Mouse (Mus musculus) bone marrow macrophage, adult 2 months (primary cell): ENCODE data around the gene Enkur. TPM values are rescaled to one million over a fixed set of nuclear protein-coding genes. Genes with fewer than 3 reads are reported as not detected.

Experiments used
- H3K27ac ChIP-seq: 2 replicates; pipeline ENCODE4 v1.5.1; 2012; ENCODE audit warnings: low read depth, low read length; ENCODE audit not compliant: insufficient read depth
- H3K4me1 ChIP-seq: 2 replicates; pipeline ENCODE4 v1.6.1; 2012; ENCODE audit warnings: low read length; ENCODE audit not compliant: control insufficient read depth, insufficient read depth
- H3K4me3 ChIP-seq: 2 replicates; pipeline ENCODE4 v1.5.1; 2012; ENCODE audit warnings: mild to moderate bottlenecking, low read length, moderate library complexity; ENCODE audit not compliant: insufficient read depth
- CTCF ChIP-seq: IDR thresholded peaks from 2 replicates; pipeline ENCODE4 v1.5.1; 2012; ENCODE audit warnings: low read depth, mild to moderate bottlenecking, low read length, moderate library complexity
- POLR2A ChIP-seq: IDR thresholded peaks from 2 replicates; pipeline ENCODE4 v1.6.1; 2012; ENCODE audit warnings: mild to moderate bottlenecking, low read depth, low read length, borderline replicate concordance
- polyA plus RNA-seq: library from polyadenylated mRNA; stranded (reverse); fragments of >200 nt; gene quantifications from 2 replicates; pipeline ENCODE4 v1.2.4, GENCODE M21; 2012; ENCODE audit not compliant: missing spikeins, insufficient read depth, insufficient read length

Gene Enkur
- polyA plus RNA-seq, 1 experiment, result 0.72 TPM

DNA sequence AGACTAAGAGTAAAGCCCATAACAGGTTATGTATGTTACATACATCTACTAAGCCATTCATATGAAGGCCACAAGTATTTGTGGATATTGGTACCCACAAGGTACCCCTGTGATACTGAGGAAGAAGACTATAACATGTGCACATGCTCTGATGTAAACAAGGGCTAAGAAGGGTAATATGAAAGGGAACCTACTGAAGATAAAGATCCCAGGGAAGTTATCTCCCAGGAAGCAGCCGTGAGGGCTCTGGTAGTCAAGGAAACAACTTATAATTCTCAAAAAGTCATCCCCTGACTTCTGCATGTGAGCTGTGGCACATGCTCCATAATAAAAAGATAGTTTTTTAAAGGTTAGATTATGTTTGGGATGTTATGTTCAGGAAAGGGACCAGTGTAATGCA lies 13.9 kb downstream of the Enkur start:
- H3K4me1 ChIP-seq, result peaks cover 11% of the 10 kb centered on the region
- no peak overlapping the region for H3K27ac ChIP-seq
- no peak for TF ChIP-seq POLR2A
- no peak for TF ChIP-seq CTCF
- no peak overlapping the region for H3K4me3 ChIP-seq

DNA sequence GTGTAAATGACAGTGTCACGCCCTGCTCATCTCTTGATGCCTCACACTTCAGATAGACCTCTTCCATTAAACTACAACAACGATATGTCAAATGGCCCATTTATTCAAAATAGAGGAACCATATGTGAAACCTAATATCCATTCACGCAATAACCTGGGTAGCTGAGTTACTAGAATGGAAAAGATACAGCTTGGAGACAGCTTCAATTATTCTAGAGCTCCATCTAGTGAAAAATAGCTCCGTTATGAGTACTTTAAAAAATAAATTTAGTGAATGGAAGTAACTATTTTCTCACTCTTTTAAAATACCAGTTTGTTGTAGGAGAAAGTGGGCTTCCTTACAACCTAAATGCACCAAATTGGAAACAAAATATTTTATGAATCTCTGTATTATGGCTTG lies 16.6 kb downstream of the Enkur start:
- Histone ChIP-seq H3K4me1 (peaks cover 15% of the 10 kb centered on the region), H3K4me3 (no peak overlapping the region), H3K27ac (no peak overlapping the region)
- no peak for TF ChIP-seq POLR2A
- TF ChIP-seq CTCF, result no peak

DNA sequence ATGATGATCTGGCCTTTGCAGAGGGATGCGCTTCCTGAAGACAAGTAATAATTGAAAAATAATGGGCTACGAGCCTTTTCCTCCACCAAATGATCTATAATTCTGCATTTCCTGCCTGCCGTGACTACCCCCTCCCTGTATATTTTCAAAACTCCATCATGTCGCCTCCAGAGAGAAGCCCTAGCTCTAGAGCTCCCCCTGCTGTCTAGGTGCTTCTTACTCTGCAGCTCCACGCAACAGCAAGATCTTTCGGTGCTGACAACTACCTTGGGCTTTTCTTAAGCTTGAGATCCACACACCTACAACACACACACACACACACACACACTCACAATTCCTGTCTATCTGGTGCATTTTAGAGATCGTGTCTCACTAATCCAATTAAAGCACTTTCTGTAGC lies 17.6 kb downstream of the Enkur start:
- TF ChIP-seq CTCF (peak; percentile 93), POLR2A (no peak)

GRCm38 (mm10) chr2:21182811-21183210 lies 22.4 kb downstream of the Enkur start:
- H3K4me1 ChIP-seq, result peaks cover 33% of the 10 kb centered on the region
- H3K4me3 ChIP-seq, result no peak overlapping the region
- no peak for TF ChIP-seq POLR2A
- no peak for TF ChIP-seq CTCF
- peak overlapping the region; percentile 82 for H3K27ac ChIP-seq

More for the DNA sequence above, 17.6 kb downstream of the Enkur start:
- Histone ChIP-seq H3K4me1 (peaks cover 22% of the 10 kb centered on the region), H3K27ac (no peak overlapping the region), H3K4me3 (no peak overlapping the region)

GRCm38 (mm10) chr2:21179136-21179535 lies 26.0 kb downstream of the Enkur start:
- peaks cover 19% of the 10 kb centered on the region for H3K4me1 ChIP-seq
- TF ChIP-seq POLR2A (no peak), CTCF (no peak)
- no peak overlapping the region for H3K4me3 ChIP-seq
- no peak overlapping the region for H3K27ac ChIP-seq

- no peak for TF ChIP-seq CTCF
- TF ChIP-seq POLR2A, result no peak
- no peak overlapping the region for H3K4me3 ChIP-seq
- no peaks in the 10 kb centered on the region for H3K4me1 ChIP-seq
- H3K27ac ChIP-seq, result no peak overlapping the region
These were observed 32.4 kb downstream of the Enkur start for GRCm38 (mm10) chr2:21172797-21173196.

- Histone ChIP-seq H3K4me3 (no peak overlapping the region), H3K27ac (no peak overlapping the region), H3K4me1 (no peaks in the 10 kb centered on the region)
- TF ChIP-seq CTCF (no peak), POLR2A (no peak)
These were observed 37.2 kb downstream of the Enkur start for GRCm38 (mm10) chr2:21167916-21168315.

DNA sequence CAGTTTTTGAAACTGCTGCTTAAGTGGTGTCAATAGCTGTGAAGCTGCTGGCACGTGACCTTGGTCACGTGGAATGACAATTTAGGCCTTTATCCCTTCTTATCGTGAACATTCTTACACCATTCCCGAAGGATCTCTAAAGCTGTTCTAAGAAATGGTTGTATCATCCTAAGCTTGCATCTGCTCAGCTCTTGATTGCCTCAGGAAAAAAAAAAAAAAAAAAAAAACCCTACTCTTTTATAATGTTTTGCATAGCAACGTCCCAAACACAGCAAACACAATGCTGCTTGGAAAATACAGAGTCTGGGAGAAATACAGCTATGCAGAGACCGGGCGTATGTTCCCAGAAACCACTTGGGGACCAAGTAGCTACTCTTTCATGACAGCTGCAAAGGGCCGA lies 40.9 kb downstream of the Enkur start:
- Histone ChIP-seq H3K4me1 (no peaks in the 10 kb centered on the region), H3K4me3 (no peak overlapping the region), H3K27ac (no peak overlapping the region)
- TF ChIP-seq POLR2A, result no peak
- no peak for TF ChIP-seq CTCF

GRCm38 (mm10) chr2:21153469-21153868 lies 51.7 kb downstream of the Enkur start:
- TF ChIP-seq CTCF (no peak), POLR2A (no peak)
- Histone ChIP-seq H3K4me1 (peaks cover 12% of the 10 kb centered on the region), H3K4me3 (no peak overlapping the region), H3K27ac (no peak overlapping the region)

- Histone ChIP-seq H3K4me3 (no peak overlapping the region), H3K27ac (no peak overlapping the region), H3K4me1 (peaks cover 15% of the 10 kb centered on the region)
- TF ChIP-seq CTCF (no peak), POLR2A (no peak)
These were observed 58.0 kb downstream of the Enkur start for GRCm38 (mm10) chr2:21147169-21147568.

DNA sequence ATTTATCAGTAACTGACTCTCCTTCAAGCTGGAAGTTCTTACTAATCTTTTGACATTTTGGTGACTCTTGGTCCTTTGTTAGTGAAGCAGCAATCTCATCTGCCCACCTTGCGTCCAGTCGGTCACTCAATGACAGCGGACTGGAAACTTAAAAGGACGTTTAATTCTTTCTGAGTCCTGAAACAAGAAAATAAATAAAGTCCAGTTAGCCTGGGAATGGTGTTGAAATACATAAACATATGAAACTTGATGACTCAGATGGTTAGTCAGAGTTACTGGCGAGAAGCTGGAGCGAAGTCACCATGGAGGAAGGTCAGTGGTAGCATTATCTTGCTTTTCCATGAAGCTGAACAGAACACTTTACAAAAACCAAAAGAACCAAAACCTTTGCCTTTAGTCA lies 58.7 kb downstream of the Enkur start:
- Histone ChIP-seq H3K27ac (no peak overlapping the region), H3K4me3 (no peak overlapping the region), H3K4me1 (peaks cover 12% of the 10 kb centered on the region)
- TF ChIP-seq POLR2A, result no peak
- no peak for TF ChIP-seq CTCF
